Mouse (Mus musculus): ENCODE results near the gene Ap1m1. TPM values are rescaled to one million over a fixed set of nuclear protein-coding genes. Genes with fewer than 3 reads are reported as not detected.

The Ap1m1 gene
- polyA plus RNA-seq (2016; fragmentation: Nextera tagmentation; extraction: Ambion mirVana) = 112 and 113 TPM in 2 replicates

GRCm38 (mm10) chr8:72239499-72240402 lies at the start of gene Ap1m1:
Gene Ap1m1 (plus strand): TSS chr8:72240018.
- Histone ChIP-seq H3K9ac (peak within 1 kb of the TSS; percentile 77), H3K4me3 (peak within 1 kb of the TSS; percentile 73), H3K4me2 (peak within 1 kb of the TSS; percentile 73), H3K36me3 (peaks cover 17% of the 10 kb centered on the region; the same call in 1 of the 2 replicates), H3K27ac (ENCODE audit: poor library complexity, severe bottlenecking) (peak within 1 kb of the TSS; percentile 94), H3K9me3 (replicated peaks) (no peaks in the 10 kb centered on the region), H3K4me1 (replicated peaks) (peaks cover 21% of the 10 kb centered on the region), H3K27me3 (replicated peaks) (no peaks in the 10 kb centered on the region)
- under 1% methylated on average over 54 of the region's 54 CpGs for WGBS
- peak; percentile 96 for ATAC-seq (ENCODE audit: insufficient number of reproducible peaks, low FRiP score)

GRCm38 (mm10) chr8:72190215-72190539 lies 49.6 kb upstream of the Ap1m1 start:
- 77% methylated on average over 2 of the region's 2 CpGs for WGBS
- Histone ChIP-seq H3K27ac (ENCODE audit: poor library complexity, severe bottlenecking) (no peak overlapping the region), H3K9me3 (replicated peaks) (no peaks in the 10 kb centered on the region), H3K4me1 (replicated peaks) (no peaks in the 10 kb centered on the region), H3K36me3 (no peaks in the 10 kb centered on the region), H3K9ac (no peak overlapping the region), H3K4me3 (no peak overlapping the region), H3K4me2 (no peak overlapping the region), H3K27me3 (replicated peaks) (no peaks in the 10 kb centered on the region)
- ATAC-seq (ENCODE audit: insufficient number of reproducible peaks, low FRiP score) = no peak

GRCm38 (mm10) chr8:72192065-72192464 lies 47.8 kb upstream of the Ap1m1 start:
- no peak overlapping the region for H3K9ac ChIP-seq
- H3K4me3 ChIP-seq = no peak overlapping the region
- ATAC-seq (ENCODE audit: insufficient number of reproducible peaks, low FRiP score) = no peak
- H3K27me3 ChIP-seq (replicated peaks) = no peaks in the 10 kb centered on the region
- H3K27ac ChIP-seq (ENCODE audit: poor library complexity, severe bottlenecking) = no peak overlapping the region
- no peaks in the 10 kb centered on the region for H3K4me1 ChIP-seq (replicated peaks)
- no peaks in the 10 kb centered on the region for H3K9me3 ChIP-seq (replicated peaks)
- no peak overlapping the region for H3K4me2 ChIP-seq
- no peaks in the 10 kb centered on the region for H3K36me3 ChIP-seq

- Histone ChIP-seq H3K4me1 (replicated peaks) (no peaks in the 10 kb centered on the region), H3K27me3 (replicated peaks) (no peaks in the 10 kb centered on the region), H3K9ac (no peak overlapping the region), H3K36me3 (no peaks in the 10 kb centered on the region), H3K9me3 (replicated peaks) (peaks cover 24% of the 10 kb centered on the region), H3K4me3 (no peak overlapping the region), H3K4me2 (no peak overlapping the region), H3K27ac (ENCODE audit: poor library complexity, severe bottlenecking) (no peak overlapping the region)
- WGBS = 46% methylated on average over 8 of the region's 8 CpGs
- ATAC-seq (ENCODE audit: insufficient number of reproducible peaks, low FRiP score) = no peak
Measured at GRCm38 (mm10) chr8:72197997-72198396, 41.8 kb upstream of the Ap1m1 start.

- H3K4me3 ChIP-seq = no peak overlapping the region
- 67% methylated on average over 1 of the region's 1 CpGs for WGBS
- no peak overlapping the region for H3K9ac ChIP-seq
- H3K9me3 ChIP-seq (replicated peaks) = peaks cover 14% of the 10 kb centered on the region
- no peak overlapping the region for H3K4me2 ChIP-seq
- H3K27ac ChIP-seq (ENCODE audit: poor library complexity, severe bottlenecking) = no peak overlapping the region
- H3K27me3 ChIP-seq (replicated peaks) = peaks cover 5% of the 10 kb centered on the region; the same call in 1 of the 2 replicates
- no peak for ATAC-seq (ENCODE audit: insufficient number of reproducible peaks, low FRiP score)
- H3K4me1 ChIP-seq (replicated peaks) = no peaks in the 10 kb centered on the region
- H3K36me3 ChIP-seq = no peaks in the 10 kb centered on the region
Measured at GRCm38 (mm10) chr8:72208582-72208981, 31.2 kb upstream of the Ap1m1 start.

GRCm38 (mm10) chr8:72210222-72210621 lies 29.6 kb upstream of the Ap1m1 start:
- peaks cover 10% of the 10 kb centered on the region; the same call in 1 of the 2 replicates for H3K27me3 ChIP-seq (replicated peaks)
- H3K9me3 ChIP-seq (replicated peaks) = no peaks in the 10 kb centered on the region
- 71% methylated on average over 4 of the region's 4 CpGs for WGBS
- no peaks in the 10 kb centered on the region for H3K4me1 ChIP-seq (replicated peaks)
- H3K27ac ChIP-seq (ENCODE audit: poor library complexity, severe bottlenecking) = no peak overlapping the region
- no peaks in the 10 kb centered on the region for H3K36me3 ChIP-seq
- no peak for ATAC-seq (ENCODE audit: insufficient number of reproducible peaks, low FRiP score)
- no peak overlapping the region for H3K9ac ChIP-seq
- H3K4me2 ChIP-seq = no peak overlapping the region
- no peak overlapping the region for H3K4me3 ChIP-seq

- WGBS = 44% methylated on average over 2 of the region's 2 CpGs
- no peaks in the 10 kb centered on the region for H3K9me3 ChIP-seq (replicated peaks)
- no peaks in the 10 kb centered on the region for H3K36me3 ChIP-seq
- no peak overlapping the region for H3K9ac ChIP-seq
- no peak overlapping the region for H3K27ac ChIP-seq (ENCODE audit: poor library complexity, severe bottlenecking)
- no peak overlapping the region for H3K4me2 ChIP-seq
- H3K4me1 ChIP-seq (replicated peaks) = no peaks in the 10 kb centered on the region
- peaks cover 14% of the 10 kb centered on the region; the same call in 1 of the 2 replicates for H3K27me3 ChIP-seq (replicated peaks)
- no peak overlapping the region for H3K4me3 ChIP-seq
- no peak for ATAC-seq (ENCODE audit: insufficient number of reproducible peaks, low FRiP score)
Measured at GRCm38 (mm10) chr8:72210710-72211109, 29.1 kb upstream of the Ap1m1 start.

GRCm38 (mm10) chr8:72211846-72212245 lies 28.0 kb upstream of the Ap1m1 start:
- 78% methylated on average over 1 of the region's 1 CpGs for WGBS
- no peaks in the 10 kb centered on the region for H3K9me3 ChIP-seq (replicated peaks)
- no peak overlapping the region for H3K4me2 ChIP-seq

GRCm38 (mm10) chr8:72212751-72213150 lies 27.1 kb upstream of the Ap1m1 start, which contains the start of gene Cib3:
Gene Cib3 (minus strand): TSS chr8:72212837.
- H3K9me3 ChIP-seq (replicated peaks) = no peaks in the 10 kb centered on the region
- no peaks in the 10 kb centered on the region for H3K4me1 ChIP-seq (replicated peaks)
- H3K9ac ChIP-seq = no peak within 1 kb of the TSS
- no peak within 1 kb of the TSS for H3K27ac ChIP-seq (ENCODE audit: poor library complexity, severe bottlenecking)
- no peak within 1 kb of the TSS for H3K4me3 ChIP-seq
- no peaks in the 10 kb centered on the region for H3K36me3 ChIP-seq
- no peak for ATAC-seq (ENCODE audit: insufficient number of reproducible peaks, low FRiP score)
- 65% methylated on average over 4 of the region's 4 CpGs for WGBS
- H3K4me2 ChIP-seq = no peak within 1 kb of the TSS
- peaks cover 21% of the 10 kb centered on the region for H3K27me3 ChIP-seq (replicated peaks)

More at GRCm38 (mm10) chr8:72211846-72212245, 28.0 kb upstream of the Ap1m1 start:
- Histone ChIP-seq H3K27ac (ENCODE audit: poor library complexity, severe bottlenecking) (no peak overlapping the region), H3K27me3 (replicated peaks) (peaks cover 19% of the 10 kb centered on the region; the same call in 1 of the 2 replicates), H3K36me3 (no peaks in the 10 kb centered on the region), H3K4me3 (no peak overlapping the region), H3K9ac (no peak overlapping the region), H3K4me1 (replicated peaks) (no peaks in the 10 kb centered on the region)
- no peak for ATAC-seq (ENCODE audit: insufficient number of reproducible peaks, low FRiP score)

GRCm38 (mm10) chr8:72213536-72213935 lies 26.3 kb upstream of the Ap1m1 start, which contains the start of gene Gm11034:
Gene Gm11034 (minus strand): TSS chr8:72213636.
- Histone ChIP-seq H3K9ac (no peak within 1 kb of the TSS), H3K27ac (ENCODE audit: poor library complexity, severe bottlenecking) (no peak within 1 kb of the TSS), H3K4me1 (replicated peaks) (no peaks in the 10 kb centered on the region), H3K36me3 (no peaks in the 10 kb centered on the region), H3K4me3 (no peak within 1 kb of the TSS), H3K4me2 (no peak within 1 kb of the TSS), H3K9me3 (replicated peaks) (no peaks in the 10 kb centered on the region), H3K27me3 (replicated peaks) (peaks cover 21% of the 10 kb centered on the region)
- ATAC-seq (ENCODE audit: insufficient number of reproducible peaks, low FRiP score) = no peak
- 70% methylated on average over 4 of the region's 4 CpGs for WGBS

- Histone ChIP-seq H3K36me3 (no peaks in the 10 kb centered on the region), H3K4me2 (no peak overlapping the region), H3K27me3 (replicated peaks) (peaks cover 21% of the 10 kb centered on the region), H3K4me3 (no peak overlapping the region), H3K9me3 (replicated peaks) (no peaks in the 10 kb centered on the region), H3K4me1 (replicated peaks) (no peaks in the 10 kb centered on the region), H3K9ac (no peak overlapping the region), H3K27ac (ENCODE audit: poor library complexity, severe bottlenecking) (no peak overlapping the region)
- no peak for ATAC-seq (ENCODE audit: insufficient number of reproducible peaks, low FRiP score)
- WGBS = 29% methylated on average over 2 of the region's 2 CpGs
Measured at GRCm38 (mm10) chr8:72215060-72215459, 24.8 kb upstream of the Ap1m1 start.

Data from heart, embryonic 12.5 days (tissue).